Mouse (Mus musculus) heart, adult 18-20 months (tissue): ENCODE measurements around the gene Pde4d. TPM values are rescaled to one million over a fixed set of nuclear protein-coding genes. Genes with fewer than 3 reads are reported as not detected.
A peak's percentile ranks its signal among the peaks of the same experiment; 100 is the strongest.

Source experiments
- DNase-seq, 2 experiments: peaks; one replicate each; pipeline ENCODE4 v3.0.0; 2021 to 2022; ENCODE audit warnings: mixed read lengths in 1 of 2
- total RNA-seq, 2 experiments: library from RNA; stranded (reverse); gene quantifications; 2 replicates each; pipeline ENCODE4 v1.2.3; 2021

Pde4d gene
- total RNA-seq, 2 experiments from 2014 or later, result 35.4 to 40.4 TPM

GRCm38 (mm10) chr13:109825891-109826290, 1376.1 kb downstream of the Pde4d start:
- no peak for DNase-seq

- no peak for DNase-seq
Observed at GRCm38 (mm10) chr13:109827341-109827740, 1377.6 kb downstream of the Pde4d start.

- DNase-seq, result no peak
Observed at GRCm38 (mm10) chr13:109827909-109828308, 1378.2 kb downstream of the Pde4d start.

- no peak for DNase-seq
Observed at GRCm38 (mm10) chr13:109829444-109829843, 1379.7 kb downstream of the Pde4d start.

- no peak for DNase-seq
Observed at GRCm38 (mm10) chr13:109834935-109835334, 1385.2 kb downstream of the Pde4d start.

GRCm38 (mm10) chr13:109837453-109837852, 1387.7 kb downstream of the Pde4d start:
- peak in 1 of 2 experiments; percentile 2 for DNase-seq

GRCm38 (mm10) chr13:109837921-109838320, 1388.2 kb downstream of the Pde4d start:
- no peak for DNase-seq

- no peak for DNase-seq
Observed at GRCm38 (mm10) chr13:109840251-109840650, 1390.5 kb downstream of the Pde4d start.

- DNase-seq, result no peak
Observed at GRCm38 (mm10) chr13:109841140-109841822, 1391.5 kb downstream of the Pde4d start.

GRCm38 (mm10) chr13:109842982-109843381, 1393.2 kb downstream of the Pde4d start:
- no peak for DNase-seq

- no peak for DNase-seq
Observed at GRCm38 (mm10) chr13:109844828-109845227, 1395.1 kb downstream of the Pde4d start.

- no peak for DNase-seq
Observed at GRCm38 (mm10) chr13:109863826-109864225, 1414.1 kb downstream of the Pde4d start.

GRCm38 (mm10) chr13:109864311-109864710, 1414.6 kb downstream of the Pde4d start:
- DNase-seq, result no peak

GRCm38 (mm10) chr13:109880392-109880791, 1430.6 kb downstream of the Pde4d start:
- no peak for DNase-seq

GRCm38 (mm10) chr13:109881161-109881857, 1431.6 kb downstream of the Pde4d start:
- peak in 1 of 2 experiments; percentile 24 for DNase-seq

GRCm38 (mm10) chr13:109883636-109884035, 1433.9 kb downstream of the Pde4d start:
- DNase-seq, result no peak

- DNase-seq, result no peak
Observed at GRCm38 (mm10) chr13:109884812-109885211, 1435.1 kb downstream of the Pde4d start.

- peak in 1 of 2 experiments; percentile 39 for DNase-seq
Observed at GRCm38 (mm10) chr13:109888293-109888692, 1438.5 kb downstream of the Pde4d start.

GRCm38 (mm10) chr13:109891194-109891909, 1441.6 kb downstream of the Pde4d start:
- no peak for DNase-seq

GRCm38 (mm10) chr13:109891910-109892265, 1442.1 kb downstream of the Pde4d start:
- no peak for DNase-seq

- peak; percentile 48 to 52 for DNase-seq
Observed at GRCm38 (mm10) chr13:109899442-109900428, 1450.0 kb downstream of the Pde4d start.

- DNase-seq, result no peak
Observed at GRCm38 (mm10) chr13:109901811-109902210, 1452.1 kb downstream of the Pde4d start.
